Mouse (Mus musculus) kidney, adult 2 months (tissue): ENCODE results near the gene Acsl6. TPM values are rescaled to one million over a fixed set of nuclear protein-coding genes. Genes with fewer than 3 reads are reported as not detected.

Experiments
- DNase-seq: peaks from one replicate; pipeline ENCODE4 v3.0.0; 2021
- H3K27ac ChIP-seq: fragments of 200-500 bp; 2 replicates; pipeline ENCODE4 v1.5.1; 2012; ENCODE audit warnings: low read depth, low read length, control low read depth, inconsistent platforms; ENCODE audit not compliant: insufficient read depth
- H3K27me3 ChIP-seq: fragments of 200-500 bp; replicated peaks from 2 replicates; pipeline ENCODE4 v1.6.1; 2012; ENCODE audit warnings: mild to moderate bottlenecking, moderate library complexity, low read length, inconsistent platforms; ENCODE audit not compliant: control insufficient read depth, insufficient read depth
- H3K36me3 ChIP-seq: fragments of 200-500 bp; 2 replicates; pipeline ENCODE4 v1.6.1; 2012; ENCODE audit warnings: mild to moderate bottlenecking, moderate library complexity, low read length, inconsistent platforms; ENCODE audit not compliant: control insufficient read depth, insufficient read depth
- H3K4me1 ChIP-seq: fragments of 200-500 bp; 2 replicates; pipeline ENCODE4 v1.6.1; 2011; ENCODE audit warnings: low read length; ENCODE audit not compliant: control insufficient read depth, insufficient read depth
- H3K4me3 ChIP-seq: fragments of 200-500 bp; 2 replicates; pipeline ENCODE4 v1.5.1; 2011; ENCODE audit warnings: mild to moderate bottlenecking, low read depth, low read length, control low read depth; ENCODE audit not compliant: insufficient read depth
- CTCF ChIP-seq: fragments of 200-500 bp; conservative IDR thresholded peaks from 2 replicates; pipeline ENCODE4 v1.5.1; 2011; ENCODE audit warnings: low read depth, mild to moderate bottlenecking, control low read depth, low read length, moderate library complexity, mixed read lengths; ENCODE audit not compliant: insufficient read depth, insufficient read length
- POLR2A ChIP-seq: fragments of 200-500 bp; IDR thresholded peaks from one replicate; pipeline ENCODE4 v1.6.1; 2011; ENCODE audit warnings: low read depth, low read length, control low read depth
- WGBS: fragments of 180-500 bp; shearing (Covaris S2); methylation state at CpG from one replicate; pipeline ENCODE4 v1.1.7; 2018; 5-methylcytosine and 5-hydroxymethylcytosine counted together
- polyA plus RNA-seq: library from polyadenylated mRNA; depleted of rRNA; stranded (reverse); fragments of >200 nt; gene quantifications from 2 replicates; pipeline ENCODE4 v1.2.3, GENCODE M21; 2012

The Acsl6 gene
- polyA plus RNA-seq, 1 experiment = 0.19 TPM

GRCm38 (mm10) chr11:54312021-54312420, 8.4 kb downstream of the Acsl6 start:
- no peak overlapping the region for H3K27ac ChIP-seq

GRCm38 (mm10) chr11:54312603-54313002, 9.0 kb downstream of the Acsl6 start:
- WGBS = 43% methylated on average over 1 of the region's 1 CpGs
- H3K36me3 ChIP-seq = no peaks in the 10 kb centered on the region
- H3K27me3 ChIP-seq = no peaks in the 10 kb centered on the region
- no peak for TF ChIP-seq POLR2A
- no peak for TF ChIP-seq CTCF
- H3K4me3 ChIP-seq = no peak overlapping the region
- no peak for DNase-seq
- no peak overlapping the region for H3K27ac ChIP-seq
- no peaks in the 10 kb centered on the region for H3K4me1 ChIP-seq

More at GRCm38 (mm10) chr11:54312021-54312420, 8.4 kb downstream of the Acsl6 start:
- H3K27me3 ChIP-seq = no peaks in the 10 kb centered on the region
- peak; percentile 30 for DNase-seq
- H3K36me3 ChIP-seq = no peaks in the 10 kb centered on the region
- H3K4me3 ChIP-seq = no peak overlapping the region
- TF ChIP-seq CTCF = no peak
- 29% methylated on average over 5 of the region's 5 CpGs for WGBS
- no peaks in the 10 kb centered on the region for H3K4me1 ChIP-seq

- no peaks in the 10 kb centered on the region for H3K27me3 ChIP-seq
- H3K4me3 ChIP-seq = no peak overlapping the region
- no peaks in the 10 kb centered on the region for H3K4me1 ChIP-seq
- no peaks in the 10 kb centered on the region for H3K36me3 ChIP-seq
- DNase-seq = no peak
- no peak overlapping the region for H3K27ac ChIP-seq
- TF ChIP-seq CTCF (no peak), POLR2A (no peak)
- 66% methylated on average over 7 of the region's 7 CpGs for WGBS
Measured at GRCm38 (mm10) chr11:54313391-54314360, 10.1 kb downstream of the Acsl6 start.

- H3K36me3 ChIP-seq = no peaks in the 10 kb centered on the region
- no peak overlapping the region for H3K27ac ChIP-seq
- no peak overlapping the region for H3K4me3 ChIP-seq
- no peak for TF ChIP-seq POLR2A
- no peak for TF ChIP-seq CTCF
- DNase-seq = no peak
- H3K27me3 ChIP-seq = no peaks in the 10 kb centered on the region
- no peaks in the 10 kb centered on the region for H3K4me1 ChIP-seq
- 36% methylated on average over 3 of the region's 3 CpGs for WGBS
Measured at GRCm38 (mm10) chr11:54314740-54315139, 11.1 kb downstream of the Acsl6 start.

GRCm38 (mm10) chr11:54315336-54315735, 11.7 kb downstream of the Acsl6 start:
- no peaks in the 10 kb centered on the region for H3K27me3 ChIP-seq
- 91% methylated on average over 5 of the region's 5 CpGs for WGBS
- H3K36me3 ChIP-seq = no peaks in the 10 kb centered on the region
- DNase-seq = no peak
- H3K4me3 ChIP-seq = no peak overlapping the region
- no peaks in the 10 kb centered on the region for H3K4me1 ChIP-seq
- no peak overlapping the region for H3K27ac ChIP-seq
- no peak for TF ChIP-seq POLR2A
- TF ChIP-seq CTCF = no peak

GRCm38 (mm10) chr11:54317361-54317760, 13.8 kb downstream of the Acsl6 start:
- 87% methylated on average over 8 of the region's 8 CpGs for WGBS
- DNase-seq = no peak
- no peak overlapping the region for H3K4me3 ChIP-seq

GRCm38 (mm10) chr11:54317795-54318194, 14.2 kb downstream of the Acsl6 start:
- WGBS = 68% methylated on average over 3 of the region's 3 CpGs

More at GRCm38 (mm10) chr11:54317361-54317760, 13.8 kb downstream of the Acsl6 start:
- Histone ChIP-seq H3K4me1 (no peaks in the 10 kb centered on the region), H3K27me3 (no peaks in the 10 kb centered on the region), H3K27ac (no peak overlapping the region), H3K36me3 (no peaks in the 10 kb centered on the region)
- TF ChIP-seq POLR2A (no peak), CTCF (no peak)

More at GRCm38 (mm10) chr11:54317795-54318194, 14.2 kb downstream of the Acsl6 start:
- Histone ChIP-seq H3K27me3 (no peaks in the 10 kb centered on the region), H3K4me1 (no peaks in the 10 kb centered on the region), H3K27ac (no peak overlapping the region), H3K4me3 (no peak overlapping the region), H3K36me3 (no peaks in the 10 kb centered on the region)
- TF ChIP-seq CTCF (no peak), POLR2A (no peak)
- no peak for DNase-seq
